Mouse (Mus musculus) gastrocnemius, postnatal 14 days (tissue): ENCODE data around the gene Usp5. TPM values are rescaled to one million over a fixed set of nuclear protein-coding genes. Genes with fewer than 3 reads are reported as not detected.
"Not testable (repeated sequence)": the region's sequence is repeated elsewhere in the genome, so short reads cannot be mapped to it uniquely, and the experiment has no call there.

ENCODE experiments used
- DNase-seq: peaks from one replicate; pipeline ENCODE4 v3.0.0; 2021; ENCODE audit warnings: mixed read lengths
- intact Hi-C: fragments of 180-260 bp; cut with DNase I; formaldehyde crosslinking; loops from one replicate; pipeline ENCODE4 v1.15.1; 2025; ENCODE audit warnings: low total_unique reads
- total RNA-seq, 2 experiments: library from RNA; stranded (reverse); gene quantifications; 2 replicates each; pipeline ENCODE4 v1.2.3; 2021

Usp5 gene
- total RNA-seq, 2 experiments from 2014 or later = 55.3 to 61.9 TPM

GRCm38 (mm10) chr6:124850535-124850934, 21.3 kb upstream of the Usp5 start:
- DNase-seq = no peak
- intact Hi-C loops = no loop called here

- intact Hi-C loops = no loop called here
- peak; percentile 88 for DNase-seq
These were observed 18.0 kb upstream of the Usp5 start for GRCm38 (mm10) chr6:124847305-124847704.

- intact Hi-C loops = no loop called here
- no peak for DNase-seq
These were observed 11.2 kb upstream of the Usp5 start, which contains the start of gene Gnb3 for GRCm38 (mm10) chr6:124840241-124841167. Gene Gnb3, minus strand, starts transcription at chr6:124840275.

- DNase-seq = peak; percentile 79
- intact Hi-C loops = no loop called here
These were observed 10.5 kb upstream of the Usp5 start for GRCm38 (mm10) chr6:124839805-124840204.

- intact Hi-C loops = no loop called here
- no peak for DNase-seq
These were observed 7.1 kb upstream of the Usp5 start for GRCm38 (mm10) chr6:124836411-124836810.

- DNase-seq = no peak
- intact Hi-C loops = no loop called here
These were observed 6.2 kb upstream of the Usp5 start for GRCm38 (mm10) chr6:124835531-124835930.

- intact Hi-C loops = no loop called here
- no peak for DNase-seq
These were observed 5.3 kb upstream of the Usp5 start for GRCm38 (mm10) chr6:124834512-124835081.

- intact Hi-C loops = no loop called here
These were observed 2.4 kb upstream of the Usp5 start for GRCm38 (mm10) chr6:124831649-124832048.

GRCm38 (mm10) chr6:124831199-124831598, 1.9 kb upstream of the Usp5 start:
- not testable (repeated sequence) for DNase-seq

More at GRCm38 (mm10) chr6:124831649-124832048, 2.4 kb upstream of the Usp5 start:
- no peak for DNase-seq

GRCm38 (mm10) chr6:124829799-124830700, 766 bp upstream of the Usp5 start:
- peak; percentile 91 for DNase-seq
- intact Hi-C loops = no loop called here

More at GRCm38 (mm10) chr6:124831199-124831598, 1.9 kb upstream of the Usp5 start:
- intact Hi-C loops = not testable (repeated sequence)

- DNase-seq = peak; percentile 52
- intact Hi-C loops = no loop called here
These were observed 1.1 kb downstream of the Usp5 start for GRCm38 (mm10) chr6:124828101-124828592.

GRCm38 (mm10) chr6:124822049-124822448, 7.2 kb downstream of the Usp5 start:
- intact Hi-C loops = no loop called here
- peak; percentile 1 for DNase-seq

GRCm38 (mm10) chr6:124820891-124821290, 8.4 kb downstream of the Usp5 start:
- DNase-seq = no peak
- intact Hi-C loops = no loop called here

GRCm38 (mm10) chr6:124817971-124818370, 11.3 kb downstream of the Usp5 start:
- intact Hi-C loops = no loop called here
- DNase-seq = no peak

- intact Hi-C loops = no loop called here
- DNase-seq = no peak
These were observed 11.7 kb downstream of the Usp5 start for GRCm38 (mm10) chr6:124817563-124817962.

GRCm38 (mm10) chr6:124817125-124817524, 12.2 kb downstream of the Usp5 start:
- intact Hi-C loops = no loop called here
- no peak for DNase-seq

GRCm38 (mm10) chr6:124816611-124817010, 12.7 kb downstream of the Usp5 start:
- intact Hi-C loops = no loop called here

GRCm38 (mm10) chr6:124814858-124815774, 14.2 kb downstream of the Usp5 start:
- DNase-seq = no peak
- intact Hi-C loops = no loop called here

More at GRCm38 (mm10) chr6:124816611-124817010, 12.7 kb downstream of the Usp5 start:
- no peak for DNase-seq
